25 mouse cellular contexts compared by ENCODE assay signal in the genomic region with DNA sequence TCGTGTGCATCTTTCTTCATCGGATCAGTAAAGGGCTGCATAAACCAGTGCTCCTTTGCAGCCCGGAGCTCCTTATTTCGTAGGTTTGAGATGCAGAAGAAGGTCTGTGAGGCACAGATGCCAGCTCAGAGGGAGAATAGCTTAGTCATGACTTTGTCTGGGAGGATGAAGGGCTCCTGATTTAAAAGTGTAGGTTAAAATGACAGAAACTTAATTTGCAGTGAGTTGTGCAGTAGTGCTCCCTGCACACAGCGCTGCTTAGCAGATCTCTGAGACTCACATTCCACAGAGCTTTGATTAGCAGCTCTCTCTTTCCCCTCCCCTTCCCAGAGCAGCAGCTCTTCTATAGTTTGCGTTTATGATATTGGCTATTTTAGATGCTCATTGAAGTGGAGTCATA.
DNase-seq lines count a peak whose midpoint lies in the region; ATAC-seq and TF ChIP-seq lines count a peak whose summit lies in the region.
"Had no signal": no experiment of that assay in that cellular context is flagged by ENCODE, and none has a peak within 500 bp of the region (broad histone marks: within the 10 kb centered on the region; RNA-seq: fewer than 3 reads in every experiment).

No protein-coding gene starts in this region.

- TF ChIP-seq POLR2A in brain, embryonic 14.5 days (IDR thresholded peaks at IDR 0.05; ENCODE audit: borderline replicate concordance, extremely low read depth, insufficient read depth, insufficient read length, poor library complexity, severe bottlenecking) = no peak

- H3K36me3 ChIP-seq in hindbrain, postnatal 0 days (ENCODE audit: insufficient read depth, low read length) = no peaks in the 10 kb centered on the region
- H3K36me3 ChIP-seq in hindbrain, embryonic 13.5 days = no peaks in the 10 kb centered on the region
- no peaks in the 10 kb centered on the region for H3K36me3 ChIP-seq in midbrain, embryonic 11.5 days (ENCODE audit: control insufficient read depth, insufficient read depth, low read length)
- H3K36me3 ChIP-seq in midbrain, embryonic 15.5 days (replicated peaks) = no peaks in the 10 kb centered on the region
- H3K36me3 ChIP-seq in neural tube, embryonic 13.5 days = no peaks in the 10 kb centered on the region
- H3K36me3 ChIP-seq: embryonic facial prominence, embryonic 13.5 days; embryonic facial prominence, embryonic 15.5 days; forebrain, embryonic 10.5 days; forebrain, embryonic 12.5 days had no signal

- no peaks in the 10 kb centered on the region for H3K4me1 ChIP-seq in hindbrain, postnatal 0 days (ENCODE audit: insufficient read depth, low read length)
- H3K4me1 ChIP-seq in hindbrain, embryonic 13.5 days (replicated peaks) = no peaks in the 10 kb centered on the region
- no peaks in the 10 kb centered on the region for H3K4me1 ChIP-seq in midbrain, embryonic 11.5 days (ENCODE audit: control insufficient read depth, insufficient read depth, low read length)
- H3K4me1 ChIP-seq in midbrain, embryonic 15.5 days = no peaks in the 10 kb centered on the region
- no peaks in the 10 kb centered on the region for H3K4me1 ChIP-seq in neural tube, embryonic 13.5 days (replicated peaks)
- H3K4me1 ChIP-seq: embryonic facial prominence, embryonic 15.5 days; forebrain, embryonic 12.5 days had no signal

- no peak for TF ChIP-seq CTCF in hindbrain, postnatal 0 days (IDR thresholded peaks at IDR 0.05; ENCODE audit: low read depth)
- no peak for TF ChIP-seq CTCF in brain, embryonic 14.5 days (IDR thresholded peaks at IDR 0.05; ENCODE audit: borderline replicate concordance, extremely low read depth, insufficient read depth, insufficient read length)

- no peak overlapping the region for H3K4me3 ChIP-seq in hindbrain, postnatal 0 days (ENCODE audit: low read length)
- no peak overlapping the region for H3K4me3 ChIP-seq in hindbrain, embryonic 13.5 days
- no peak overlapping the region for H3K4me3 ChIP-seq in midbrain, embryonic 11.5 days (ENCODE audit: low read depth, low read length)
- H3K4me3 ChIP-seq in midbrain, embryonic 15.5 days = no peak overlapping the region
- no peak overlapping the region for H3K4me3 ChIP-seq in neural tube, embryonic 13.5 days
- H3K4me3 ChIP-seq: embryonic facial prominence, embryonic 13.5 days; embryonic facial prominence, embryonic 15.5 days; erythroblast, embryonic 14.5 days; forebrain, embryonic 10.5 days; forebrain, embryonic 12.5 days had no signal

- no peaks in the 10 kb centered on the region for H3K27me3 ChIP-seq in hindbrain, postnatal 0 days (ENCODE audit: insufficient read depth, low read length)
- H3K27me3 ChIP-seq in hindbrain, embryonic 13.5 days = no peaks in the 10 kb centered on the region
- no peaks in the 10 kb centered on the region for H3K27me3 ChIP-seq in midbrain, embryonic 11.5 days (ENCODE audit: control insufficient read depth, insufficient read depth, low read length)
- no peaks in the 10 kb centered on the region for H3K27me3 ChIP-seq in midbrain, embryonic 15.5 days (replicated peaks)
- H3K27me3 ChIP-seq in neural tube, embryonic 13.5 days = no peaks in the 10 kb centered on the region
- H3K27me3 ChIP-seq: embryonic facial prominence, embryonic 13.5 days; embryonic facial prominence, embryonic 15.5 days; forebrain, embryonic 12.5 days had no signal

- H3K27ac ChIP-seq in hindbrain, postnatal 0 days = no peak overlapping the region
- no peak overlapping the region for H3K27ac ChIP-seq in hindbrain, embryonic 13.5 days
- no peak overlapping the region for H3K27ac ChIP-seq in midbrain, embryonic 11.5 days (ENCODE audit: low read depth, low read length)
- no peak overlapping the region for H3K27ac ChIP-seq in midbrain, embryonic 15.5 days
- H3K27ac ChIP-seq in neural tube, embryonic 13.5 days (replicated peaks) = 0 out of 2 replicates have a peak overlapping the region, but pooled peaks have one; percentile 3
- H3K27ac ChIP-seq: embryonic facial prominence, embryonic 13.5 days; embryonic facial prominence, embryonic 15.5 days; forebrain, embryonic 10.5 days; forebrain, embryonic 12.5 days had no signal

- ATAC-seq in hindbrain, postnatal 0 days = no peak
- ATAC-seq in hindbrain, embryonic 13.5 days (ENCODE audit: low FRiP score) = no peak
- no peak for ATAC-seq in midbrain, embryonic 11.5 days (ENCODE audit: low FRiP score)
- no peak for ATAC-seq in midbrain, embryonic 15.5 days (replicated peaks)
- ATAC-seq in neural tube, embryonic 13.5 days (ENCODE audit: low read depth) = no peak
- ATAC-seq: forebrain, embryonic 14.5 days; forebrain, embryonic 16.5 days had no signal

- no peaks in the 10 kb centered on the region for H3K9me3 ChIP-seq in hindbrain, postnatal 0 days (ENCODE audit: low read length)
- H3K9me3 ChIP-seq in hindbrain, embryonic 13.5 days = no peaks in the 10 kb centered on the region
- no peaks in the 10 kb centered on the region for H3K9me3 ChIP-seq in midbrain, embryonic 11.5 days (ENCODE audit: control insufficient read depth, low read length)
- no peaks in the 10 kb centered on the region for H3K9me3 ChIP-seq in midbrain, embryonic 15.5 days
- H3K9me3 ChIP-seq in neural tube, embryonic 13.5 days = no peaks in the 10 kb centered on the region
- H3K9me3 ChIP-seq: embryonic facial prominence, embryonic 13.5 days; embryonic facial prominence, embryonic 15.5 days; forebrain, embryonic 10.5 days; forebrain, embryonic 12.5 days had no signal

- DNase-seq in hindbrain, postnatal 0 days (ENCODE audit: low spot score) = peak; percentile 10
- peak; percentile 70 for DNase-seq in midbrain, embryonic 11.5 days (ENCODE audit: low spot score, missing footprints)
- no peak for DNase-seq in neural tube, embryonic 10.5 days (ENCODE audit: extremely low spot score, low spot score)
- DNase-seq in brain, embryonic 14.5 days (ENCODE audit: low read depth) = peak; percentile 39
- no peak for DNase-seq in lung, postnatal 14 days
- DNase-seq: adrenal gland, adult 2 months; adrenal gland, postnatal 10 days; adrenal gland, postnatal 25 days; cerebellum, adult 11 months; cerebellum, adult 18-20 months; cerebellum, adult 8-10 months; cerebellum, adult 9-11 months; cerebellum, postnatal 14 days; cerebellum, postnatal 36 days; embryo, embryonic 11 days had no signal

- WGBS in hindbrain, postnatal 0 days = 76% methylated on average over 6 of the region's 6 CpGs
- WGBS in hindbrain, embryonic 13.5 days = 85% methylated on average over 6 of the region's 6 CpGs
- 93% methylated on average over 6 of the region's 6 CpGs for WGBS in midbrain, embryonic 11.5 days
- WGBS in midbrain, embryonic 15.5 days = 74% methylated on average over 6 of the region's 6 CpGs
- 88% methylated on average over 6 of the region's 6 CpGs for WGBS in neural tube, embryonic 13.5 days

- H3K4me2 ChIP-seq in hindbrain, postnatal 0 days (ENCODE audit: low read depth, low read length) = no peak overlapping the region
- H3K4me2 ChIP-seq in hindbrain, embryonic 13.5 days = no peak overlapping the region
- H3K4me2 ChIP-seq in midbrain, embryonic 11.5 days = no peak overlapping the region
- H3K4me2 ChIP-seq in midbrain, embryonic 15.5 days = no peak overlapping the region
- H3K4me2 ChIP-seq in neural tube, embryonic 13.5 days = no peak overlapping the region
- H3K4me2 ChIP-seq: embryonic facial prominence, embryonic 13.5 days; embryonic facial prominence, embryonic 15.5 days; forebrain, embryonic 12.5 days had no signal

- no peak overlapping the region for H3K9ac ChIP-seq in hindbrain, postnatal 0 days (replicated peaks; ENCODE audit: low read length)
- no peak overlapping the region for H3K9ac ChIP-seq in hindbrain, embryonic 13.5 days
- no peak overlapping the region for H3K9ac ChIP-seq in midbrain, embryonic 11.5 days (ENCODE audit: low read length)
- H3K9ac ChIP-seq in midbrain, embryonic 15.5 days = no peak overlapping the region
- no peak overlapping the region for H3K9ac ChIP-seq in neural tube, embryonic 13.5 days
- H3K9ac ChIP-seq: embryonic facial prominence, embryonic 13.5 days; embryonic facial prominence, embryonic 15.5 days; forebrain, embryonic 12.5 days had no signal

Comparison
In these comparisons a context has a peak if more than half of its experiments do, and no peak if none do; other contexts are left out.
1. DNase-seq: peak in hindbrain, postnatal 0 days (single experiment), midbrain, embryonic 11.5 days (single experiment) and brain, embryonic 14.5 days (single experiment); none in neural tube, embryonic 10.5 days (single experiment) and lung, postnatal 14 days (single experiment).